Mouse (Mus musculus) hindbrain, embryonic 10.5 days (tissue): ENCODE measurements around the gene Olfr229. TPM values are rescaled to one million over a fixed set of nuclear protein-coding genes. Genes with fewer than 3 reads are reported as not detected.
"Not testable (repeated sequence)": the region's sequence is repeated elsewhere in the genome, so short reads cannot be mapped to it uniquely, and the experiment has no call there.

Source experiments
- DNase-seq: peaks from one replicate; pipeline ENCODE4 v3.0.0-alpha.2; 2017; ENCODE audit warnings: low spot score
- H3K27ac ChIP-seq: fragments of 300-500 bp; sonication (generic); 2 replicates; pipeline ENCODE4 v1.5.1; 2016; ENCODE audit warnings: mild to moderate bottlenecking, moderate library complexity
- H3K27me3 ChIP-seq: fragments of 300-500 bp; sonication (generic); 2 replicates; pipeline ENCODE4 v1.6.1; 2016; ENCODE audit warnings: mild to moderate bottlenecking; ENCODE audit not compliant: poor library complexity, insufficient read depth, severe bottlenecking
- H3K36me3 ChIP-seq: fragments of 300-500 bp; sonication (generic); 2 replicates; pipeline ENCODE4 v1.6.1; 2016; ENCODE audit warnings: mild to moderate bottlenecking, moderate library complexity
- H3K4me1 ChIP-seq: fragments of 300-500 bp; sonication (generic); replicated peaks from 2 replicates; pipeline ENCODE4 v1.6.1; 2016; ENCODE audit warnings: mild to moderate bottlenecking
- H3K4me3 ChIP-seq: fragments of 300-500 bp; sonication (generic); 2 replicates; pipeline ENCODE4 v1.5.1; 2016; ENCODE audit warnings: mild to moderate bottlenecking, moderate library complexity
- H3K9me3 ChIP-seq: fragments of 300-500 bp; sonication (generic); 2 replicates; pipeline ENCODE4 v1.6.1; 2016; ENCODE audit warnings: mild to moderate bottlenecking, moderate library complexity
- WGBS: fragments of 180-500 bp; shearing (Covaris S2); methylation state at CpG from one replicate; pipeline ENCODE4 v1.1.7; 2016; 5-methylcytosine and 5-hydroxymethylcytosine counted together
- polyA plus RNA-seq: library from polyadenylated mRNA; unstranded; fragments of >200 nt; fragmentation: Nextera tagmentation; extraction: Ambion mirVana; gene quantifications from 2 replicates; pipeline ENCODE4 v1.2.1, GENCODE M21; 2016

The Olfr229 gene
- not detected in 2 replicates for polyA plus RNA-seq

DNA sequence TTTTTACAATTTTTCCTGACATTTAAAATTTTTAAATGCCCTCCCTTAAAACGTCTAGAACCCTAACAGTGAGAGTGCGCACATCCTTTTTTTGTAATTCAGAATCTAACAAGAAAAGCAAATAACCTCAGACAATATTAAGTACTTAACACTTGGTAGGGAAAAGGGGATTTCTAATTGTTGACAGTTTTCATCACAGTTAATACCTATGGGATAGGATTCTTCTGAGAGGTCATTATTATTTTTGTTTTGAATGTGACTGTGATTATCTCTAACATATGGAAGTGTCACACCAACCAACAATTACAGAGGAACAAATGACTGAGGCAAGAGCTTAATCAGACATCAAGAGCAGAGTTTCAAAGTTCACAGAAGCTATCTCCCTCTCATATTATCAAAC, at the start of gene Olfr229:
Olfr229 (plus strand) TSS at position 301 of the 400 bp plus-strand sequence.
- Histone ChIP-seq H3K27ac (no peak within 1 kb of the TSS), H3K27me3 (no peaks in the 10 kb centered on the region), H3K9me3 (no peaks in the 10 kb centered on the region), H3K4me3 (no peak within 1 kb of the TSS), H3K36me3 (no peaks in the 10 kb centered on the region), H3K4me1 (no peaks in the 10 kb centered on the region)
- WGBS = 79% methylated on average over 2 of the region's 2 CpGs
- no peak for DNase-seq

DNA sequence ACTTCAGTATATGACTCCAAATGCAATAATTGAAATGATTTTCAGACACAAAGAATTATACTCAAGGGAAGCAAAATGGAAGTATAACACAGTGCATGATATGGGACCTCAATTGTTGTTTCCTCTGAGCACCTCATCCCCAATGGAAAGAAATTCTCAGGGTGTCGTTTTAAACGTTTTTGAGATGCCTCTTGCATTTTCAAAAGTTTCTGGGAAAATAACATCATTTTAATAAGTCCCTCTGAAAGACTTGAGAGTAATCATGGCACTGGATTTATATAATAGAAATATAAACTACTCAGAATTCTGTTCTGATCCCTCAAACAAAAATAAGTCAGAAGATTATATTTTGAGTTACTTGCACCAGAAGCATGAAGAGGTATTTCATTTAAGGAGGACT, 41.0 kb upstream of the Olfr229 start, which contains the start of gene Olfr972:
Olfr972 (plus strand) TSS at position 301 of the 400 bp plus-strand sequence.
- Histone ChIP-seq H3K4me3 (no peak within 1 kb of the TSS), H3K36me3 (no peaks in the 10 kb centered on the region), H3K9me3 (no peaks in the 10 kb centered on the region), H3K27ac (no peak within 1 kb of the TSS), H3K27me3 (no peaks in the 10 kb centered on the region), H3K4me1 (no peaks in the 10 kb centered on the region)
- DNase-seq = no peak
- WGBS = 73% methylated on average over 2 of the region's 2 CpGs

DNA sequence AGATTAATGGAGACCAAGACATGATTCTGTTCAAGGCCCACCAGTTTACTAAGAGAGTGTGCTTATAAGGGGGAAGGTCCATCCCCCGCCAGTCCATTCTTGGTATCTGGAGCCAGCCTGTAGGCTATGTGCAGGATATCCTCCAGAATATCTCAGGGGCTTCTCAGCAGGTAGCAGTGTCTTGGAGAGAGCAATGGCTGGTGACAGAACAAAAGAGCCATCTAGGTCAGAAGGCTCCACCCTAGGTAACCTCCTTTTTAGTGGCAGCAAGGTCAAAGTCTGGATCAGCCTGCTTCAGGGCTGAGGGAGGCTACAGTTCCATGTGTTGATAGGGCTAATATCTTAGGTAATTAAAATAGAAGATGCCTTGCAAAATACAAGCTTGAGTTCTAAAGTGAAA, 35.1 kb upstream of the Olfr229 start:
- not testable (repeated sequence) for DNase-seq, H3K36me3 ChIP-seq, H3K4me3 ChIP-seq, H3K27ac ChIP-seq, H3K9me3 ChIP-seq, H3K27me3 ChIP-seq, H3K4me1 ChIP-seq
- WGBS = 85% methylated on average over 1 of the region's 1 CpGs

DNA sequence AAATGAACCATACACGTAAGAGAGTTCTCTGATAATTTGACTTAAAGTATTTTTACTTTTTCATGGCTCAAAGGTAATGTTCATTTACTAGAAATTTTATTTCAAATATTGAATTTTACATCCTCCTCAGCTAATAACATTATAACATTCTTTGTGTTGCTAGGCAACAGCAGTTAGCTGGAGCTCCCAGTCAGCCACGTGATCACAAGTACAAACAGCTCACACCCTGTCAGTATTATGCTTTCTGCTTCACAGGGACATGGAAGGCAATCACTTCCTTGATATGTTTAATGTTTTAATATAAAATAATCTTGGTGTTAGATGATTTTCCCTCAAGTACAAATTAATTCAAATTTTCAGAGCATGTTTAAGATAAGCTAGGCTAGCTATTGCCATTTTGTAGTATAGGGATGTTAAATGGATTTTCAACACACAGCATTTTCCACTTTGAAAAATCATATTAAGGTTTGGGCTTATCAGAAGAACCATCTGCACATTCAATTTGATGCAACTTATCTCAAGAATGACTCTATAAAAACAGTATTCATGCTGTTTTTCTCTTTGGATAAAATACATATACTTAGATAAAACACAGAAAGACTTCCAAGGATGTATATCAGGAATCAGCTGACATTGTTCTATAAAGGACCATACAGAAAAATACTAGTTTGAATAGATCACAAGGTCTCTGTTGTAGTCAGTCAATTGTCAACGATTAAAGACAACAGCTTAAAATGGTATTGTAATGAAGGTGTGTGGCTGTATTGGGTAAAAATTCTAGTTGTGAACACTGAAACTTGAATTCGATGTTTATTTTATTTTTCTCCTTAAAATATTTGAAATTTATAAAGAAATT, 29.4 kb upstream of the Olfr229 start:
- not testable (repeated sequence) for H3K36me3 ChIP-seq, DNase-seq, H3K4me3 ChIP-seq, H3K9me3 ChIP-seq, H3K27me3 ChIP-seq, H3K27ac ChIP-seq, H3K4me1 ChIP-seq
- WGBS = no CpG with 5 or more reads among the region's 4 CpGs

DNA sequence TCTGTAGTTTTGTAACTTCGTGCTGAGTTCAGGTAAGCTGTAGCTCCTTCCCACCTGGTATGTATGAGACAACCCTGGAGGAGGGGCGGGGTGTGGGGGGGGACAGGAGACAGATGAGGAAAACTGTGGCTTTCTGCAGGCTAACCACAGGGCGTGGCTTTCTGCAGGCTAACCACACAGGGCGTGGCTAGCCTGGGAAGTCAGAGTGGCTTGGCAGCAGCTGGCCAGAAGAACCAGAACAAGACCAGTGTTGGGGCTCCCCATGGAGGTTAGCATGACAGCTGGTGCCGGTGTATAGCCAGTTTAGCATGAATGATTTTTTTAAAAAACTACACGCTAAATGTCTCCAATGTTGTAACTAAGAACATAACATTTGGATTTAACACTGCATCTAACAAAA, 2.0 kb upstream of the Olfr229 start:
- 83% methylated on average over 6 of the region's 6 CpGs for WGBS
- H3K27ac ChIP-seq = no peak overlapping the region
- no peaks in the 10 kb centered on the region for H3K4me1 ChIP-seq
- no peaks in the 10 kb centered on the region for H3K36me3 ChIP-seq
- no peaks in the 10 kb centered on the region for H3K27me3 ChIP-seq
- H3K4me3 ChIP-seq = no peak overlapping the region
- DNase-seq = no peak
- no peaks in the 10 kb centered on the region for H3K9me3 ChIP-seq

DNA sequence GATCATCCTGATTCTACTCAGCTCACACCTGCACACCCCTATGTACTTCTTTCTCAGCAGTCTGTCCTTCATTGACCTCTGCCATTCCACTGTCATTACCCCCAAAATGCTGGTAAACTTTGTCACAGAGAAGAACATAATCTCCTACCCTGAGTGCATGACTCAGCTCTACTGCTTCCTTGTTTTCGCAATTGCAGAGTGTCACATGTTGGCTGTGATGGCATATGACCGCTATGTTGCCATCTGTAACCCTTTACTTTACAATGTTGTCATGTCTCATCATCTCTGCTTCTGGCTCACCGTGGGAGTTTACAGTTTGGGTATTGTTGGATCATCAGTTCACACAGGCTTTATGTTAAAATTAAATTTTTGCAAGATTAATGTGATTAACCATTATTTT, 2.8 kb downstream of the Olfr229 start:
- WGBS = 91% methylated on average over 3 of the region's 3 CpGs
- H3K27me3 ChIP-seq = no peaks in the 10 kb centered on the region
- H3K4me1 ChIP-seq = no peaks in the 10 kb centered on the region
- H3K27ac ChIP-seq = no peak overlapping the region
- no peak overlapping the region for H3K4me3 ChIP-seq
- H3K36me3 ChIP-seq = no peaks in the 10 kb centered on the region
- DNase-seq = no peak
- H3K9me3 ChIP-seq = no peaks in the 10 kb centered on the region

DNA sequence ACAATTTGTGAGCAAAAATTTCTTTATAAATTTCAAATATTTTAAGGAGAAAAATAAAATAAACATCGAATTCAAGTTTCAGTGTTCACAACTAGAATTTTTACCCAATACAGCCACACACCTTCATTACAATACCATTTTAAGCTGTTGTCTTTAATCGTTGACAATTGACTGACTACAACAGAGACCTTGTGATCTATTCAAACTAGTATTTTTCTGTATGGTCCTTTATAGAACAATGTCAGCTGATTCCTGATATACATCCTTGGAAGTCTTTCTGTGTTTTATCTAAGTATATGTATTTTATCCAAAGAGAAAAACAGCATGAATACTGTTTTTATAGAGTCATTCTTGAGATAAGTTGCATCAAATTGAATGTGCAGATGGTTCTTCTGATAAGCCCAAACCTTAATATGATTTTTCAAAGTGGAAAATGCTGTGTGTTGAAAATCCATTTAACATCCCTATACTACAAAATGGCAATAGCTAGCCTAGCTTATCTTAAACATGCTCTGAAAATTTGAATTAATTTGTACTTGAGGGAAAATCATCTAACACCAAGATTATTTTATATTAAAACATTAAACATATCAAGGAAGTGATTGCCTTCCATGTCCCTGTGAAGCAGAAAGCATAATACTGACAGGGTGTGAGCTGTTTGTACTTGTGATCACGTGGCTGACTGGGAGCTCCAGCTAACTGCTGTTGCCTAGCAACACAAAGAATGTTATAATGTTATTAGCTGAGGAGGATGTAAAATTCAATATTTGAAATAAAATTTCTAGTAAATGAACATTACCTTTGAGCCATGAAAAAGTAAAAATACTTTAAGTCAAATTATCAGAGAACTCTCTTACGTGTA, 21.1 kb downstream of the Olfr229 start:
- WGBS = no CpG with 5 or more reads among the region's 4 CpGs
- not testable (repeated sequence) for H3K36me3 ChIP-seq, DNase-seq, H3K27ac ChIP-seq, H3K9me3 ChIP-seq, H3K4me1 ChIP-seq, H3K27me3 ChIP-seq, H3K4me3 ChIP-seq

DNA sequence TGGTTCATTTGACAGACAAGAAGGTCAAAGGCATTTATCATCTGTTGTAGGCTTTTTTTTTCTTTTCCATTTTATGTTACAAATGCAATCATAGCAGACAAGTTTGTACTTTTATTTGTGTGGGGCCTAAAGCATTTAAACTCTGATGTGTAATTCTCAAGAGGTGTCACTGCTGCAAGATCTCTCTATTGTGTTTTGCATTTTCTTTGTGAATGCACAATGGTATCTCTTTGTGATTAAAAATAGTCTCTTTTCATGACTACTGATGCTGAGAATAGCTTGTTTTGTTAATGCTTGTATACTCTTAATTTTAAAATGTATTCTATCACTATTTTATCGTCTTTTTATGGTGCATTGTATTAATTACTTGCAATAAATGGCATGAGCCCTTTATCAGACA, 21.7 kb downstream of the Olfr229 start:
- H3K27ac ChIP-seq, H3K9me3 ChIP-seq, DNase-seq, H3K4me3 ChIP-seq, H3K27me3 ChIP-seq, H3K36me3 ChIP-seq, H3K4me1 ChIP-seq: not testable (repeated sequence)
- WGBS = 64% methylated on average over 1 of the region's 1 CpGs

DNA sequence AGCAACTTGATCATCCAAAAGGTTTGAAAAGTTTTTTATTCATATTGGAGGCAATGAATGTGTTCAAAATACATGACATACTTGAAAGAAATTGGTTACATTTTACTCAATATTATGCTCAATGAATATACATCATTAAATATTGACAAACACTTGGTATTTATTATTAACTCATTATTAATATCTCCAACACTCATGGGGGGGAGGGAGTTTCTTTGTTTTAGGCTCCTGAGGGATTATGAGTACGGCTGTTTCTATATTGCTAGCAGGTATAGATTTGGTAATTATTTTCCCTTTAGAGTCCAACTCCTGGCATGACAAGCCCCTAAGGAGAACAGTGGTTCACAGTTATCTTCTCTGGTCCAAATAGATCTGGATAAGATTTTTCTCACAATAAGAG, 30.1 kb downstream of the Olfr229 start, which contains the start of gene Olfr974:
Olfr974 (plus strand) TSS at position 301 of the 400 bp plus-strand sequence.
- no peaks in the 10 kb centered on the region for H3K4me1 ChIP-seq
- 95% methylated on average over 1 of the region's 1 CpGs for WGBS

DNA sequence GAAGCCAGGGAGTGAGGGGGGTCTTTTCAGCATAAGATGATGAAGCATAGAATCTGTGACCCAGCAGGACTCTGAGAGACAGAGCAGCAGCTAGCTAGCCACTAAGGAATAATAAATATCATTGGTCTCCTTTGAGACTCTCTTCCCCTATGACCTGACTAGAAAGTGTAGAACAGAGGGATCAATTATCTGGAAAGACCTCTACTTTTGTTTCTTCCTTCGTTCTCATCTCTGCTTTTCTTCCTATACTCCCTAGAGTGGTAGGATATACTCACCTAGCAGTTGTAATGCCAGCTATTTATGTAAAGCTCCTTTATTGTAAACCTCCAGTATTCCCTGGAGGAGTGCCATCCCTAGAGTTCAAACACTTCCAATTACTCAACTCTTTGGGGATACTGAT, 44.8 kb downstream of the Olfr229 start, which contains the start of gene Olfr975:
Olfr975 (minus strand) TSS at position 101 of the 400 bp plus-strand sequence.
- Histone ChIP-seq H3K27me3 (no peaks in the 10 kb centered on the region), H3K9me3 (no peaks in the 10 kb centered on the region), H3K27ac (no peak within 1 kb of the TSS), H3K4me3 (no peak within 1 kb of the TSS), H3K4me1 (no peaks in the 10 kb centered on the region), H3K36me3 (no peaks in the 10 kb centered on the region)
- WGBS = 61% methylated on average over 1 of the region's 1 CpGs
- DNase-seq = no peak

More for the DNA sequence above, 30.1 kb downstream of the Olfr229 start, which contains the start of gene Olfr974:
- no peaks in the 10 kb centered on the region for H3K36me3 ChIP-seq
- no peak within 1 kb of the TSS for H3K27ac ChIP-seq
- DNase-seq = no peak
- no peaks in the 10 kb centered on the region for H3K27me3 ChIP-seq
- no peaks in the 10 kb centered on the region for H3K9me3 ChIP-seq
- H3K4me3 ChIP-seq = no peak within 1 kb of the TSS

DNA sequence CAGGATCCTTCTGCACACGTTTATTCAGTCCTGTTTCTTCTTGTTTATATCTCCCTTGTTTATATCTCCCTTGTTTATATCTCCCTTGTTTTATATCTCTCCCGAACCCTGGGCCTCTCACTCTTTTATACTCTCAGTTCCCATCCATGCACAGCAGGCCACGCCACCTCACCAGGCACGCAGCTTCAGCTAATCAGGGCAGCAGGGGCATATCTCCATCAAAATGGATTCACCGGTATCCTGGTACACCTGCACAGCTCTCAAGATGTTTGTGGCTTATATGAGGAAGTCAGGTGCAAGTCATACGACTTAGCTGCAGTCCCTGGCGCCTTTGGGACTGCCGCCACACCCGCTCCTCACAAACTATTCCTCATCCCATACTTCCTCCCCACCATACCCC, 53.9 kb downstream of the Olfr229 start, which contains the start of gene Olfr976:
Olfr976 (minus strand) TSS at position 101 of the 400 bp plus-strand sequence.
- not testable (repeated sequence) for H3K9me3 ChIP-seq, H3K27me3 ChIP-seq, H3K27ac ChIP-seq, H3K4me1 ChIP-seq, H3K4me3 ChIP-seq, DNase-seq, H3K36me3 ChIP-seq
- WGBS = 89% methylated on average over 8 of the region's 9 CpGs
